Mouse (Mus musculus) heart, postnatal 10 days (tissue): ENCODE measurements around the gene Ppp1ca. TPM values are rescaled to one million over a fixed set of nuclear protein-coding genes. Genes with fewer than 3 reads are reported as not detected.

Experiments used
- DNase-seq, 2 experiments: peaks; one replicate each; pipeline ENCODE4 v3.0.0; 2021
- intact Hi-C: fragments of 180-260 bp; cut with DNase I; formaldehyde crosslinking; loops from one replicate; pipeline ENCODE4 v1.15.1; 2025
- total RNA-seq, 2 experiments: library from RNA; stranded (reverse); gene quantifications; 2 replicates each; pipeline ENCODE4 v1.2.3; 2021

Gene Ppp1ca
- total RNA-seq, 2 experiments from 2014 or later = 420 to 454 TPM

- intact Hi-C loops = no loop called here
- peak; percentile 63 to 69 for DNase-seq
Measured at GRCm38 (mm10) chr19:4153232-4153654, 38.6 kb upstream of the Ppp1ca start, which contains the start of gene Ptprcap. Gene Ptprcap, plus strand, starts transcription at chr19:4153604.

GRCm38 (mm10) chr19:4154437-4155222, 37.2 kb upstream of the Ppp1ca start:
- intact Hi-C loops = no loop called here

GRCm38 (mm10) chr19:4155223-4156072, 36.4 kb upstream of the Ppp1ca start:
- no peak for DNase-seq
- intact Hi-C loops = no loop called here

More at GRCm38 (mm10) chr19:4154437-4155222, 37.2 kb upstream of the Ppp1ca start:
- peak in 1 of 2 experiments; percentile 36 for DNase-seq

DNA sequence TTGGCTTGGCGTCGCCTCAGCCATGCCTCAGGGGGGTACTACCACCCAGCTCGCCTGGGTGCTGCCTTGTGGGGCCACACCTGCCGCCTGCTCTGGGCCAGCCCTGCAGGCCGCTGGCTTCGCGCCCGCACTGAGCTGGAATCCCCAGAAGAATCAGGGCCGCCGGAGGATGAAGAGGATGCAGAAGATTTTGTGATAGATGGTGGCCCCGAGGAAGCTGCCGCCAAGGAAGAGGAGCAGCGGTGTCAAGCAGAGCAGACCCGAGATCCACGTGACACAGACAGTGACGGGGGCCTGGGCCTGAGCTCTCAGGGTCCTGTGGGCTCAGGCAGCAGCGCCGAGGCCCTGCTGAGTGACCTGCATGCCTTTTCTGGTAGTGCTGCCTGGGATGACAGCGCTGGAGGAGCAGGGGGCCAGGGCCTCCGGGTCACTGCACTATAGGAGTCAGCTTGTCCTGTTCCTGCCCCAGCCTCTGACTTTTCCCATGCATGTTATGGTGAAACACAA, 35.7 kb upstream of the Ppp1ca start:
- DNase-seq = no peak
- intact Hi-C loops = no loop called here

DNA sequence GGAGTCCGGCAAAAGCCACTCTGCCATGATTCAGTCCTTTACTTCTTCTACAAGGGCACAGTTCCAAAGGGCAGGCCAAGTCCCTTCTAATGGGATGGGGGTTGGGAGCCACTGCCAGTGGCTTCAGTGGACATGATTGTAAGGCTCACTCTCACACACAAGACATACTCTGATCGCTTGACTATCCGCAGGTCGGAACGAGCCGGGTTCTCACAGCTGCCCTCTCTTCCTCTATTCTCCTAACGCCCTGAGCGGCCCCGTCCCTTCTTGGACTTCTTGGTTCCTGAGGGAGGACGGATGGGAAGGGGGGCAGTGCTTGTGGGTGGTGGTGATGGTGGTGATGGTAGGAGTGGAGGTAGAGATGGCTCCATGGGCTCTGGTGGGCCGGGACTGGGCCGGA, 35.1 kb upstream of the Ppp1ca start:
- intact Hi-C loops = no loop called here

DNA sequence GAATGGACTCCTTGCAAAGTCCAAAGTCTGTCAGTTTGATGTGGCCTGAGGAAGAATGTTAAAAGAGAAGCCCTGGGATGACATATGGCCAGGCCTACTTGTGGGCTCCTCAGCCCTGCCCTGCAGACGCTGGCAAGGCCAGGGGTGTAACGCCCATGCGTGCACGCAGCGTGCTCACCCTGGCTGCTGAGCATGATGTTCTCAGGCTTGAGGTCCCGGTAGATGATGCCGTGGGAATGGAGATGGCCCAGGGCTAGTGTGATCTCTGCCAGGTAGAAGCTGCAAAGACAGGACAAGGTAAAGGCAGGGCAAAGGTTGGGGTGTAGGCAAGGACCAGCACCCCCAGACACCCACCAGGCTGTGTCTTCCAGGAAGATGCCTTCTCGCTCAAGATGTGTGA, 32.8 kb upstream of the Ppp1ca start:
- intact Hi-C loops = no loop called here

More for the DNA sequence above, 35.1 kb upstream of the Ppp1ca start:
- DNase-seq = no peak

DNA sequence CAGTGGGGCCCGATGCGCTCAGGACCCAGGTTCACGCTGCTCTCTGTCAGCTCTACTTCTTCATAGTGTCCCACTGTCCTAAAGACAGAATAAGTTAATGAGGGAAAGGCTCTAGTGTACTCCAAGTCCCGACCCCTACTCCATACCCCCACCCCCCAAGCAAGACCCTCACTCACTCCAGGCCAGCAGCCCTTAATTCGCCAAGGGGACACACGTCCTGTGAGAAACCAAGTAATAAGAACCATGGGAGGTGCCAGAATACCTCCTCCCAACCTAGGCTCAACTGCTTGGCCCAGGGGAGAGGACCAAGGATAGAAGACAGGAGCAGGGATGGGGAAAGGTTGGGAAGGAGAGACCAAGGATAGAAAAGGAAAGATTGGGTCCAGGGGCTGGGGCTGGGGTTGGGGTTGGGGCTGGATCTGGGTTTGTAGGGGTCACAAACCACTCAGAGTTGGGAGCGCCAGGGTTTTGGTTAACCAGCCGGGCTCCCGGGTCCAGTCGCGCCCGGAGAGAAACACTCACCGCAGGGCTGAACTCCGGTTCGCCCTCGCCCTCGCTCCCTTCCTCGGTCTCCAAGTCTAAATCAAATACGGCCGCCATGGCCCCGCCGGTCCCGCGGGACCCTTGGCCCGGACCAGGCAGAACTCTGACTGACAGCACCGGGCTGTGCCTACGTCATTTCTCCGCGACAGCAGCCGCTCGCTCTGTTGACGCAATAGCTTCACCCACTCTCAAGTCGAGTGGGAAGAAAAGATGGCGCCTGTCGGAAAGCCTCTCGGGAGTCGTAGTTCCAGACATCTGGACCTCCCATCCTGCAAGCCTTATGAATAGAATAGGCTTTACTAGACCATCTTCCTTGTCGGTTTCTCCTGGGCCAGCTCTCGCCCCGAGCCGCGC, 29.0 kb upstream of the Ppp1ca start, which contains the start of gene Rps6kb2:
Gene Rps6kb2 (minus strand): TSS at position 709 of the 897 bp plus-strand sequence.
- intact Hi-C loops = loop anchor here (2.0 kb wide), 1 partner anchor 36 kb away; no protein-coding TSS in a partner anchor
- DNase-seq = peak; percentile 98

More for the DNA sequence above, 32.8 kb upstream of the Ppp1ca start:
- DNase-seq = no peak

DNA sequence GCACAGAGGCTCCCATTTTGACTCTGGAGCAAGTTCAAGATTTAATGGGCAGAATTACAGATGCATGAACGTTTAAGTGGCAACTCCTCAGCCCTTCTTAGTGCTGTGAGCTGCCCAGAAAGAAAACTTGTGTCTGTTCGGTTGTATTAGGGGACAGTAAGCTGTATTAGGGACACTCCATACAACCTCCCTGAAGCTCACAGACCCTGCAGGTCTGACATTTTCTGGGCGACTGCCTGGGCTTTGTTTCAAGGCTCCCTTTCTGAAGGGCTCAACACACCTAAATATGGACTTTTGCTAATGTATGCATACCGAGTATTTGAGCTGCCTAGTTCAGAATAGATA, 28.4 kb upstream of the Ppp1ca start:
- no peak for DNase-seq
- intact Hi-C loops = loop anchor here (2.0 kb wide), 1 partner anchor 37 kb away; no protein-coding TSS in a partner anchor

- no peak for DNase-seq
- intact Hi-C loops = no loop called here
Measured at GRCm38 (mm10) chr19:4164100-4164499, 27.8 kb upstream of the Ppp1ca start.

DNA sequence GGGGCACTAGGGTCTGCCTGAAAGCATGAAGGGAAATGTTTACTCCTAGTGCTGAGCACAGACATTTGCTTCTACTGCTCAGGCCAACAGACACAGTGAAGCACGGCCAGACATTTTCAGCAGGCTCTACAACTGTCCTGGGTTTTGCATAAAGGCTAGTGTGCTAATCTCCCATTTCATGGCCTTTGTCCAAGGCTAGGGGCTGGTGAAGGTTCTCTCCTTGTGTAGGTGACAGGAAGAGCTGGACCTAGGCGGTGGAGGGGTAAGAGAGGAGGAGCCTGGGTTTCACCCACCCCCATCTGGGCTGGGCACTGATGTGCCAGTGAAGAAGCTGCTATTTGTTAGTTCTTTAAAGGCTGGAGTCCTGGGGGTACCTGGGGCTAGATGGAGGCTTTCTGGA, 27.1 kb upstream of the Ppp1ca start:
- intact Hi-C loops = no loop called here
- DNase-seq = no peak

DNA sequence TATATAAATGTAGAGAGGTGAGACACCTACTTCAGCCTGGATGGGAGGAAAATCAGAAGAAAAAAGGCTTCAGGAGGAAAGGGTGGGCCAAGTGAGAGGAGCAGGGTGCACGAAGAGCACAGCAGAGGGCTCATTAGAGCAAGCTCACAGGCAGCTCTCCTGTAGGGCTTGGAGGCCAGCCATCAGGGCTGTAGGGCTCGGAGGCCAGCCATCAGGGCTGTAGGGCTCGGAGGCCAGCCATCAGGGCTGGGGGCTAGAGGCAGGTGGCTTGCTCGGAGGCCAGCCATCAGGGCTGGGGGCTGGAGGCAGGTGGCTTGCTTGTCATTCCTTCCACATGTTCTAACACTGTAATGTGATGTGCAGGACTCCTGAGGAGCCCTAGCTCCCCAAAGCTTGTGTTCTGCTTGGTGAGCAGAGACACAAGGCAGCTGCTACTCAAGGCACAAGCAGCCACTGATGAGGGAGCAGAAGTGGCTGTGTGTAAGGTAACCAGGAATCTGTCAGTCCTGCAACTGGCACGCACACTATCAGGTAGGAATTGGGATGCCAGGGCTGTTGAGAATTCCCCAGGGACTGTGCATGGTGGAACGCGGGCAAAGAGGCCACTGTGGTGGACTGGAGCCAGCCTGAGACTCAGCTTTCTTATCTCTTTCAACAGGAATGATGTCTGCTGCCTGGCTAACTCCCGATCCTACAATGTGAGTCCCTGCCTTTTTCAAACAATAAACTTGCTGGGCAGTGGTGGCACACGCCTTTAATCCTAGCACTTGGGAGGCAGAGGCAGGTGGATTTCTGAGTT, 25.0 kb upstream of the Ppp1ca start:
- peak; percentile 69 to 72 for DNase-seq
- intact Hi-C loops = no loop called here

DNA sequence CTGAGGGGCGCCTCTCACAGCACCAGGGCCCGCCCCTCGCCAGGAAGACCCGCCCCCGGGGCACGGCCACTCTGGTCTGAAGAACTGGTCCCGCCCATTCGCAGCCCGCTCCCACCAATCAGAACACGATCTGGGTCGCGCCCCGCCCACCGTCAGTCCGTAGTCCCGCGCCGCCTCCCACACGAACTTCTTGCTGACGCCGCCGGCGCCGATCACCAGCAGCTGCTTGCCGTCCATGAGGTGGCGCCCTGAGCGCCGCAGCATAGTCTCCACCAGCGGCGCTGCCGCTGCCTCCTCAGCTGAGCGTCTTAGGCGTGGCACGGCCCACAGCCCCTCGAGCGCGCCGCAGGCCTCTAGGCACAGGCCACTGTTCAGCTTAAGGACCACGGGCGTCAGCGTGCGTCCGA, 22.5 kb upstream of the Ppp1ca start:
- peak; percentile 100 for DNase-seq
- intact Hi-C loops = no loop called here

DNA sequence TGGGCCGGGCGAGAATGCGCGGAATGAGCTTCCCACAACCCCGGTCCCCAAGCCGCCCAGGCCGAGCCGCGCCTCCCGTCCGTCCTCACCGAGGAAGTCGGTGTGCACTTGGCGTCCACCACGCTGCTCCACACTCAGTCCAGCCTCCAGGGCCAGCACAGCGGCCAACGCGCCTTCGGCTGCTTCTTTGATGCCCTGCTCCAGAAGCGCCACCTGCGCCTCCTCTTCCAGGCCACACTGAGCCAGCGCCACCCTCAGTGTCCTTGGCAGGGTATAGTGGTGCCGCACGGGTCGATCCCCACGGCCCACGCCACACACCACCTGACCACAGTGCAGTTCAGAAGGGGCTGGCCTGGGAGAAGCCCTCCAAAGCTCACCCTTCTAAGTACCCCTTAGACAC, 22.1 kb upstream of the Ppp1ca start:
- intact Hi-C loops = loop anchor here (1.0 kb wide), 1 partner anchor 22 kb away; the partner anchor contains the start of gene Ppp1ca
- no peak for DNase-seq

DNA sequence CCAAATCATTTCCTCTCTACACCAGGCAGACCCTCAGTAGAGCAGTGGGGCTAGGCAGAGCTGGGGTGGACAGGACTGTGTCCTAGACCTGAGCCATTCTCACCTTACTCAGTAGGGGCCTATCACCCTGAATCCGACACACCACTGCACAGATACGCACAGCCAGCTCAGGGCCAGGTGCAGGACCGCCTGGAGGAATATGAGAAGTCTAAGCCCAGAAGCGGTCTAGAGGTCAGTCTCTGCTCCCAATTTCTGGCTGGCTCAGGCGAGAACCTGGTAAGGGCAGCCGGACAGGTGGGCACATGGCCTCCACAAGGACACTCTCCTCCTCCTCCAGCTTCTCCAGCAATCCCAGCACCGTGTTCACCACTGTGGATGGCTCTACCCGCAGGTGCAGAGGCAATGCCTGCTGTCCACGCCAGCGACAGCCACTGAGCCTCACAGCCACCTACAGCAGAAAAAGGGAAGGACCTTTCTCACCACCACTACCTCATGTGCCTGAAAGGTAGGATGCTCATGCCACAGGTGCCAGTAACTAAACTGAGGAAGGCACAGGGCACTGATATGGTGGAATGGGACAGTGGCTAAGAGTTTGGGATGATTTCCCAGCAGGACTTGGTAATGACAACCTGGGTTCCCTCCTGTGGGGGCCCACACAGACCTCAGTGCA, 21.0 kb upstream of the Ppp1ca start:
- DNase-seq = no peak
- intact Hi-C loops = loop anchor here (1.0 kb wide), 1 partner anchor 21 kb away; the partner anchor contains the start of gene Ppp1ca

DNA sequence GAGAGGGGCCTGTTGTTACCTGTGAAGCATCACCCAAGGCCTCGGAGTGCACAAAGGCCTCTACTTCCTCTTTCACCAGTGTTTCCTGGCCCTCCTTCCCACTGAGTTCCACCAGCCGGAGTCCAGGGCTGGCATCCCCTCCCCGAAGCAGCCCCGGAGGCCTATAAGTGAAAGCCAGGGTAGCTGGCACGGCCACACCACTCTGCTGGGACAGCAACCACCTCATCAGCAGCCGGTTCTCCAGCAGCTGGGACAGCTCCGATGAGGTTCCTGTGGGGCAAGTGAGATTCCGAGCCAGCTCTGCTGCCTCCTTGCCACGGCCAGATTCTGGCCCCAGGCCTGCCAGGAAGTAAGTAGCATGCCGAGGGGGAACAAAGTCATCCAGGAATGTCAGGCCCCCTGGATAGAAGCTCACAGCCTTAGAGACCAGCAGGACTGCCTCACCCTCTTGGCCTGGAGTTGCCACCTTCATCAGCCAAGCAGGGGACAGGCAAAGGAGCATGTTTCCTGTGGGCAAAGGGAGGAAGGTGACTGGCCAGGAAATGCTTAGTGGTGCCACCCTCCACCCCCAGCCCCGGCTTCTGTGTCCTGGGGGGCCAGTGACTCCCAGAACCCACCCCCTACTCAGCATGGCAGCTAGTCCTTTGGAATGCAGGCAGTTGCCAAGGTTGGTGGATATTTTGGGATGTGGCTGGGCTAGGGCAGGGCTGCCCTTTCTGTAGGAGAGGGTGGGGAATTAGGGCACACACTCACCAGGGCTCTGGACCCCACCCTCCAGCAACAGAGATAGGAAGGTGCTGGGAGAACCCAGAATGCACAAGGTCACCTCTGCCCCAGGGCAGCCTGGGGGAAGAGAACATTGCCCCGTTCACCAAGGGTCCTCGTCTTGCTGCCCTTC, 20.2 kb upstream of the Ppp1ca start:
- DNase-seq = peak; percentile 78 to 82
- intact Hi-C loops = no loop called here

GRCm38 (mm10) chr19:4172925-4173324, 18.9 kb upstream of the Ppp1ca start:
- intact Hi-C loops = no loop called here
- DNase-seq = peak in 1 of 2 experiments; percentile 45

GRCm38 (mm10) chr19:4175368-4175947, 16.4 kb upstream of the Ppp1ca start, which contains the start of gene Carns1:
Gene Carns1, minus strand, starts transcription at chr19:4175479.
- intact Hi-C loops = no loop called here
- DNase-seq = peak; percentile 77 to 80
